Mouse (Mus musculus): ENCODE measurements at regions not wholly inside any gene's neighbourhood (a gene's known extent, or its start where the extent isn't known, plus 50 kb on each side); places are given as distances from the start of the nearest gene placed in this dataset.

GRCm38 (mm10) chr13:60051866-60052265, 125.3 kb downstream of the Gas1 start:
- no peak for TF ChIP-seq CTCF (IDR thresholded peaks at IDR 0.05; ENCODE audit: low read depth)
- TF ChIP-seq EP300 (IDR thresholded peaks at IDR 0.05; ENCODE audit: low read depth) = no peak
